Mouse (Mus musculus): ENCODE measurements around the gene Zfr. TPM values are rescaled to one million over a fixed set of nuclear protein-coding genes. Genes with fewer than 3 reads are reported as not detected.
A peak's percentile ranks its signal among the peaks of the same experiment; 100 is the strongest.
"Not testable (repeated sequence)": the region's sequence is repeated elsewhere in the genome, so short reads cannot be mapped to it uniquely, and the experiment has no call there.

Zfr gene
- polyA plus RNA-seq, 1 experiment from 2014 or later: 87.7 TPM

DNA sequence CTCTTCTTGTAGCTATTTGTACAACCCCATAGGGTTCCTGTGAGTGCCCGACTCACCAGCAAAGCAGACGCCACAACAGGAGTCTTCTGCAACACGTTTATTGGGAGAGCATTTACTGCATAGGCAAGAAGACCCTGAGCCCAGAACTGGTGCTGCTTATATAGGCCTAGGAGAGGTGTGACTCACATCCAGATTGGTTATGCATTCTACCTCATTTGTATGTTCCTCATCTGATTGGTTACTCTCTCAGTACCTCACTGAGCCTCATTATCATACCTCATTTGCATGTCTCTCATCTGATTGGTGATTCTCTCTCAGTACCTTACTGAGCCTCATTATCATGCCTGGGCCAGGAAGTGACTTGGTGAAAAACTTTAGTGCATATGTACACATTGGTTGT is 8.7 kb upstream of the Zfr start:
- WGBS: 92% methylated on average over 3 of the region's 3 CpGs
- peaks cover 38% of the 10 kb centered on the region for H3K4me1 ChIP-seq
- H3K27me3 ChIP-seq (replicated peaks); H3K4me3 ChIP-seq; ATAC-seq (ENCODE audit: extremely low read depth, insufficient number of reproducible peaks, low FRiP score, low TSS enrichment); H3K9me3 ChIP-seq; H3K4me2 ChIP-seq; H3K9ac ChIP-seq; H3K27ac ChIP-seq (replicated peaks); H3K36me3 ChIP-seq: not testable (repeated sequence)

DNA sequence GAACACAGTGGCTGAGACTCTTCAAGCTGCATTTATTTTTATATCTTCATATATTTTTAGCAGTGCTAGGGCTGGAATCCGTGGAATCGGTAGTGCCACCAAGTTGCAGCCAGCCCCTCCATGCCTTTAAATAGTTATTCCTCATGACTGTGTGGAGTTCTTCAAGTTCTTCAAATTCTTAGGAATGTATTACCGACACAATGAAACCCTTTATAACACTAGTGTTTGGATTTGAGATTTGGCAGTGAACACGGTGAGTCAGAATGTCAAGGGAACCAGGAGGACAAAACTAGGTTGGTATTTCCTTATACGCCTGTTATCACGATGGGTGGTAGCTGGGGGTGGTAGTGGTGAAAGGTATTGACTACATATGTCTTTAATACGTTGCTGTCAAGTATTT is 6.4 kb upstream of the Zfr start:
- Histone ChIP-seq H3K9me3 (no peaks in the 10 kb centered on the region), H3K4me3 (no peak overlapping the region), H3K4me2 (peak overlapping the region; percentile 37), H3K4me1 (peaks cover 54% of the 10 kb centered on the region), H3K9ac (no peak overlapping the region), H3K27ac (replicated peaks) (peak overlapping the region; percentile 88), H3K27me3 (replicated peaks) (no peaks in the 10 kb centered on the region), H3K36me3 (no peaks in the 10 kb centered on the region)
- 17% methylated on average over 7 of the region's 7 CpGs for WGBS
- no peak for ATAC-seq (ENCODE audit: extremely low read depth, insufficient number of reproducible peaks, low FRiP score, low TSS enrichment)

DNA sequence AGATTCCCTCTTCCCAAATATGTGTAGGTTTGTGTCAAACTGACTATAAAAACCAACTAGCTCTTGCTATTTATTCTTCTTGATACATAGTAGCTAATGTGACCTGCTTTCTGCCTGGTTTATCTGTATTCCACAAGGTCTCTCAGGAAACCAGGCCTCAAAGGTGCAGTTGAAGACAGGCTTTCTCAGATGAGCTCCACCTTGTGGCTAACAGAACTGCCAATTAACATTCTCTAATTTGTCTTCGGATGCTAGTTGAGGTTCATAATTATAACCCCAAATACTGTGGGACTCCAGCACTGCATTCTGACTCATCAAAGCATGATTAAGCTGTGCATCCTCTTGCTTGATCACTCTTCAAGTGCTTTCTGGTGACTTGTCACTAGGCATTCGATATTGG is 4.2 kb upstream of the Zfr start:
- no peak for ATAC-seq (ENCODE audit: extremely low read depth, insufficient number of reproducible peaks, low FRiP score, low TSS enrichment)
- 77% methylated on average over 2 of the region's 2 CpGs for WGBS

DNA sequence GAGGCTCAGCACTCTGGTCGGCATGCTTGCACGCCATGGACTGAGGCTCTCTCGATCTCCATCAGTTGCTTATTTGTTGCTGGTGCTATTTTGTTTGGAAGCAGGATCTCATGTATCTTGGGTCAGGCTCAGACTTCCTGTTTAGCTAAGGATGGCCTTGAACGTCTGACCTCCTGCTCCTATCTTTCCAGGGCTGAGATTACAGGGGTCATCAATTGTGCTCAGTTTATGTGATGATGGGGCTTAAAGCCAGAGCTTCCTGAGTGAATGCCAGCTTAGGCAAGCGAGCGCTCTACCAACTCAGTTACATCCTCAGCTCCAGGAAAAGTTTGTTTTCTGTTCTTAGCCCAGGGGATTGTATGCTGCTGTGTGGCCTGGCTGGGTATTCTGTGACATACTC is 3.1 kb upstream of the Zfr start:
- WGBS: 50% methylated on average over 6 of the region's 6 CpGs
- Histone ChIP-seq H3K27me3 (replicated peaks) (no peaks in the 10 kb centered on the region), H3K9ac (no peak overlapping the region), H3K36me3 (no peaks in the 10 kb centered on the region), H3K27ac (replicated peaks) (no peak overlapping the region), H3K4me1 (peaks cover 62% of the 10 kb centered on the region), H3K4me2 (no peak overlapping the region), H3K9me3 (no peaks in the 10 kb centered on the region), H3K4me3 (no peak overlapping the region)
- ATAC-seq (ENCODE audit: extremely low read depth, insufficient number of reproducible peaks, low FRiP score, low TSS enrichment): no peak

More for the DNA sequence above, 4.2 kb upstream of the Zfr start:
- Histone ChIP-seq H3K9me3 (no peaks in the 10 kb centered on the region), H3K4me3 (no peak overlapping the region), H3K4me2 (no peak overlapping the region), H3K9ac (no peak overlapping the region), H3K4me1 (peaks cover 63% of the 10 kb centered on the region), H3K36me3 (no peaks in the 10 kb centered on the region), H3K27ac (replicated peaks) (no peak overlapping the region), H3K27me3 (replicated peaks) (no peaks in the 10 kb centered on the region)

DNA sequence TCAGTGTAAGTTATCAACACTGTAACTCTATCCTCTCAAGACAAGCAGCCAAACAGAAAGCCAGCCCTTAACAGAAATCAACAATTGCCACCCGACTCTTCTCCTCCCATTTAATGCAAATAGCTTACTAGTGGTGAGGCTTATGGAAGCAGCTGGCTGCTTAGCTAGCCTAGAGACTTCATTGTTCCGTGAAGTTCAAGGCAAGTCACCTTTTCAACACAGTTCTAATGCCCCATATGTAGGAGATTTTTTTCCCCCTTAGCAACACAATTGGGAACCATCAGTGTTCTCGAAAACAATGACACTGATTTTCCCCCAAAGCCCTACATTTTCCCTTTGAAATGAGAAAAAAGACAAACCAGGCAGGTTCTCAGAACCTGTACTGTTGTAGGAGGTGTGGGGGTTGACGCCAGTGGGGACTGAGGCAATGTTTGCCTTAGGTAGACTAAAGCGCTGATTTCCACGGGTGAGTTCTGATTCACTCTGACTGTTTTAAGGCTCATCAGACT is 1.9 kb upstream of the Zfr start:
- H3K4me2 ChIP-seq: no peak overlapping the region
- WGBS: 34% methylated on average over 6 of the region's 6 CpGs
- no peak for ATAC-seq (ENCODE audit: extremely low read depth, insufficient number of reproducible peaks, low FRiP score, low TSS enrichment)
- no peak overlapping the region for H3K9ac ChIP-seq
- H3K27ac ChIP-seq (replicated peaks): no peak overlapping the region
- peaks cover 62% of the 10 kb centered on the region for H3K4me1 ChIP-seq
- no peaks in the 10 kb centered on the region for H3K9me3 ChIP-seq
- peaks cover 1% of the 10 kb centered on the region; the same call in 1 of the 2 replicates for H3K36me3 ChIP-seq
- no peaks in the 10 kb centered on the region for H3K27me3 ChIP-seq (replicated peaks)
- no peak overlapping the region for H3K4me3 ChIP-seq

DNA sequence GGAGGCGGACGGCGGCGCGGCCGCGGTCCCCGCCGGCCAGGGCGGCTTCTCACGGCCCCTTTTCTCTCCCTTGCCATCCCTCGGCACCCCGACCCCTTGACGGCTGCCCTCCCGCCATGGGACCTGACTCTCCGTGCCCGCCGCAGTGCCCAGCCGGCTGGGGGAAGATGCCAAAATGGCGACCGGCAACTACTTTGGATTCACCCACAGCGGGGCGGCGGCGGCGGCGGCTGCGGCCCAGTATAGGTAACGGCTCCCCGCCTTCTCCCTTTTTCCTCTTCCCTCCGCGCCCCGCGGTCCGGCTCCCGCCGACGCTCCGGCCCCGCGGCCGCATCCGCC is 431 bp downstream of the Zfr start:
- peaks cover 51% of the 10 kb centered on the region for H3K4me1 ChIP-seq
- under 1% methylated on average over 13 of the region's 43 CpGs for WGBS
- peak overlapping the region; percentile 92 for H3K4me2 ChIP-seq
- peak overlapping the region; percentile 98 for H3K27ac ChIP-seq (replicated peaks)
- H3K36me3 ChIP-seq: peaks cover 14% of the 10 kb centered on the region
- ATAC-seq (ENCODE audit: extremely low read depth, insufficient number of reproducible peaks, low FRiP score, low TSS enrichment): no peak; the same call in 1 of the 2 replicates
- no peaks in the 10 kb centered on the region for H3K27me3 ChIP-seq (replicated peaks)
- H3K9ac ChIP-seq: peak overlapping the region; percentile 100
- H3K9me3 ChIP-seq: no peaks in the 10 kb centered on the region
- peak overlapping the region; percentile 96 for H3K4me3 ChIP-seq

DNA sequence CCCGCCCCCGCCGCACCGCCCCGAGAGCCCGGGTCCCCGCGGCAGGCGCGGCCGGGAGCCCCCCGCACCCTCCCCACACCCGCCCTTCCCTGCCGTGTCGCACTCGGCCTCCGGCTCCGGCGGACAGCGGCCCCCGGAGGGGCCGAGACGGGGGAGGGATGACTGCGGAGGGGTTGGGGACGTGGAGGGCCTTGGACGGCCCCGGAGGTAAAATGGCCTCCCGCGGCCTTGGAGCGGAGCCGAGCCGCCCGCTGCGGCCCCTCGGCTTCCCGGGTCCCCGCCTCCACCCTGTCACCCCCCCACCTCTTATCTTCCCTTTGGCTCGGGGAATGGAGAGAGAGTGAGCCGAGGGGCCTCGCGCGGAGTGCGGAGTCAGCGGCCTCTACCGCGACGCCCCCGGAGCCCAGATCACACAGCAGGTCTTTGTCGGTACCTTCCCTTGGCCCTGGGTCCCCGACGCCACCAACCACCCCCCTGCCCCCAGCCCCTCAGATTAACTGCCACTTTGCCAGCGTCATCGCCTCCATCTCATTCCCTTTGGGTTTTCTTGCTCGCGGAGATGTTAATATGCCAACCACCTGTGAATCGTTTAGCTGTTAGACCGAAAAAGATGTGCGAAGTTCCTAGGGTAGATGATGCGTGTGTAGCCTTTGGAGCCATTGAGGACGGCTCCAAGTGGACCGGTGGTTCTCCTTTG is 949 bp downstream of the Zfr start:
- H3K36me3 ChIP-seq: peaks cover 14% of the 10 kb centered on the region
- no peaks in the 10 kb centered on the region for H3K27me3 ChIP-seq (replicated peaks)
- H3K4me3 ChIP-seq: peak overlapping the region; percentile 96
- peak overlapping the region; percentile 92 for H3K4me2 ChIP-seq
- peak overlapping the region; percentile 100 for H3K9ac ChIP-seq
- peaks cover 46% of the 10 kb centered on the region for H3K4me1 ChIP-seq
- ATAC-seq (ENCODE audit: extremely low read depth, insufficient number of reproducible peaks, low FRiP score, low TSS enrichment): peak; percentile 70
- no peaks in the 10 kb centered on the region for H3K9me3 ChIP-seq
- peak overlapping the region; percentile 98 for H3K27ac ChIP-seq (replicated peaks)
- 1% methylated on average over 29 of the region's 61 CpGs for WGBS

DNA sequence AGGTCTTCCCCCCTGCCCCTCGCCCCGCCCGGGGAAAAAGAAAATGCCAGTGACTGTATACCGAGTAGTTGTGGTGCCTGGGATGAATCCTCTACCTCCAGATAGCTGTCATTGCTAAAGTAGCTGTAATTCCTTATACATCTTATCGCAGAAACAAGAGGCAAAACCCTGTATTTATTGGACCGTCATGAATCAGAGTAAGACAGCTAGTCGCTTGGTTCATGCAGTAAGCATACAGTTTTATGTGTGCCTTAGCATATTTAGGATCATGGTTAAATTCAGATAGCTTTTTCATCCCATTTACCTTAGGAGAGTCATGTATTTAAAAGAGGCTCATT is 1.5 kb downstream of the Zfr start:
- Histone ChIP-seq H3K4me2 (peak overlapping the region; percentile 92), H3K9ac (peak overlapping the region; percentile 100), H3K9me3 (no peaks in the 10 kb centered on the region), H3K36me3 (peaks cover 14% of the 10 kb centered on the region), H3K27ac (replicated peaks) (peak overlapping the region; percentile 98), H3K27me3 (replicated peaks) (no peaks in the 10 kb centered on the region), H3K4me1 (peaks cover 41% of the 10 kb centered on the region), H3K4me3 (peak overlapping the region; percentile 96)
- WGBS: 5% methylated on average over 7 of the region's 7 CpGs
- no peak for ATAC-seq (ENCODE audit: extremely low read depth, insufficient number of reproducible peaks, low FRiP score, low TSS enrichment)

DNA sequence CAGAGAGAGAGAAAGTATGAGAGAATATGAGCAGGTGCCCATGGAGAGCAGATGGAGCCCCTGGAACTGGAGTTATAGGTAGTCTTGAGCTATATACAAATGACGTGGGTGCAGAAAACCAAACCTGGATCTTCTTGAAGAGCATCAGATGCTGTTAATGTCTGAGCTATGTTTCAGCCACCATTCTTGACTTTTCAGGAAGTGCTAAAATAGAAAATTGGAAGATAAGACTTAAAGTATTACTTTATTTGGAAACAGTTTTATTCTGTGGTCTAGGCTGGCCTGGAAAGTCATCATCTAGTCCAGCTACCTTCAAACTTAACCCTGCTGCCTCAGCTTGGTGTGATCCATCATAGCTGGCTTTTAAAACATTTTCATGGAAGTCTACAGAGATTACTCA is 7.3 kb downstream of the Zfr start:
- Histone ChIP-seq H3K4me1 (peaks cover 23% of the 10 kb centered on the region), H3K36me3 (peaks cover 44% of the 10 kb centered on the region), H3K4me3 (no peak overlapping the region), H3K27me3 (replicated peaks) (no peaks in the 10 kb centered on the region), H3K4me2 (no peak overlapping the region), H3K9me3 (no peaks in the 10 kb centered on the region), H3K9ac (no peak overlapping the region), H3K27ac (replicated peaks) (no peak overlapping the region)
- WGBS: 89% methylated on average over 1 of the region's 1 CpGs
- no peak for ATAC-seq (ENCODE audit: extremely low read depth, insufficient number of reproducible peaks, low FRiP score, low TSS enrichment)

DNA sequence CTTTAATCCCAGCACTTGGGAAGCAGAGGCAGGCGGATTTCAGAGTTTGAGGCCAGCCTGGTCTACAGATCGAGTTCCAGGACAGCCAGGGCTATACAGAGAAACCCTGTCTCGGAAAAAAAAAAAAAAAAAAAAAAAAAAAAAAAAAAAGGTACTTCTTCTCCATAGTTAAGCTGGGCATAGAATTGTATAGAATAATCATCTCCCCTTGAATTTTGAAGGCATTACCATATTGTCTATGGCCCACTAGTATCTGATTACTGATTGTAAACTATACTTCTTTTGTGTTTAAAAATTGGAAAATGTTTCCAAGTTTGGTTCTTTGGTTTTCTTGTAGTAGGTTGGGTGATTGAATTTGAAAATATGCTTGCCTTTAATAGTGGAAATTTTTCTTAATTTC is 13.2 kb downstream of the Zfr start:
- H3K9ac ChIP-seq; H3K27me3 ChIP-seq (replicated peaks); H3K9me3 ChIP-seq; H3K4me3 ChIP-seq; ATAC-seq (ENCODE audit: extremely low read depth, insufficient number of reproducible peaks, low FRiP score, low TSS enrichment); H3K27ac ChIP-seq (replicated peaks); H3K4me2 ChIP-seq: not testable (repeated sequence)
- Histone ChIP-seq H3K36me3 (peaks cover 26% of the 10 kb centered on the region), H3K4me1 (peaks cover 34% of the 10 kb centered on the region)
- 76% methylated on average over 3 of the region's 3 CpGs for WGBS

DNA sequence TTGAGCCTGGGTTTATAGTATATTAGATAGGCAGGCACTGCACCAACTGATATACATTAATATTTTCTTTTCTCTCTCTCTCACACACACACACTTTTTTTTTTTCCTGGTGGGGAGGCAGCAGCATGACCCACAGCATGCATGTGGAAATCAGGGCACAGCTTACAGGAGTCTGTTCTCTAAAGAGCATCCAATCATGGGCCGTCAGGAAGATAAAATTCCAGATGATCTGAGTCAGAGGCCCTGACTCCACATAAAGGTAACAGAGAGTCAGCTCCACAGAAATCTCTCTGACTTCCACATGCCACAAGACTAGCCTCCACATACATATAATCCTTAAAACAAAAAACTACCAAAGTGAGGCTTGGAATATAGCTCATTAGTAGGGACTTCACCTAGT is 16.9 kb downstream of the Zfr start:
- H3K27me3 ChIP-seq (replicated peaks): no peaks in the 10 kb centered on the region
- H3K4me1 ChIP-seq: peaks cover 35% of the 10 kb centered on the region
- H3K4me3 ChIP-seq: no peak overlapping the region
- peak overlapping the region; percentile 18; the same call in 1 of the 2 replicates for H3K4me2 ChIP-seq
- 9% methylated on average over 1 of the region's 1 CpGs for WGBS
- 0 out of 2 replicates have a peak overlapping the region, but pooled peaks have one; percentile 28 for H3K9ac ChIP-seq
- H3K36me3 ChIP-seq: peaks cover 31% of the 10 kb centered on the region
- H3K27ac ChIP-seq (replicated peaks): peak overlapping the region; percentile 40
- no peaks in the 10 kb centered on the region for H3K9me3 ChIP-seq
- no peak for ATAC-seq (ENCODE audit: extremely low read depth, insufficient number of reproducible peaks, low FRiP score, low TSS enrichment)

DNA sequence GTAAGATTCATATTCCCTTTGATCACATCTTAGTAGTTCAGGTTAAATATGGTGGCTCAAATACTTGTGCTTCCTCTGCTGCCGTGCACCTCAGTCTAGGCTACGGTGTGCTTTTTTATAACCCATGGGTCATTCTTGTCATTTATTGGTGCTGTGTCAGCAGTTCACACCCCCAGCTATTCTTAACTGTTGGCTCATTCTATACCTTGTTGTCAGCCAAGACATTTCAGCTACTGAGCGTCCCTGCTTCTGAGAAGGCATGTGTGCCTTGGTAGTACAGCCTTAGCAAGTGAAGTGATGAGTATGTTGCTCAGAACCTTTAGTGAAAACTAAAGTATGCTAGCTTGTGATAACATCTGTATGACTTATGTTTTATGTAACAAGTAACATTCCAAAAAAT is 17.7 kb downstream of the Zfr start:
- Histone ChIP-seq H3K27me3 (replicated peaks) (no peaks in the 10 kb centered on the region), H3K36me3 (peaks cover 36% of the 10 kb centered on the region), H3K27ac (replicated peaks) (peak overlapping the region; percentile 36; the same call in 1 of the 2 replicates), H3K4me3 (no peak overlapping the region), H3K9ac (no peak overlapping the region), H3K4me2 (no peak overlapping the region), H3K4me1 (peaks cover 37% of the 10 kb centered on the region), H3K9me3 (no peaks in the 10 kb centered on the region)
- ATAC-seq (ENCODE audit: extremely low read depth, insufficient number of reproducible peaks, low FRiP score, low TSS enrichment): no peak
- WGBS: 34% methylated on average over 3 of the region's 3 CpGs

Measured in heart, embryonic 13.5 days (tissue).